Mouse (Mus musculus) adrenal gland, postnatal 36 days (tissue): Measurements from ENCODE around the gene Slc16a8. TPM values are rescaled to one million over a fixed set of nuclear protein-coding genes. Genes with fewer than 3 reads are reported as not detected.
"Not testable (repeated sequence)": the region's sequence is repeated elsewhere in the genome, so short reads cannot be mapped to it uniquely, and the experiment has no call there.

Experiments
- DNase-seq, 2 experiments: peaks; one replicate each; pipeline ENCODE4 v3.0.0; 2021; ENCODE audit warnings: mixed read lengths in 1 of 2
- total RNA-seq, 2 experiments: library from RNA; stranded (reverse); gene quantifications; 2 replicates each; pipeline ENCODE4 v1.2.3; 2021

Slc16a8 gene
- total RNA-seq, 2 experiments from 2014 or later: not detected

DNA sequence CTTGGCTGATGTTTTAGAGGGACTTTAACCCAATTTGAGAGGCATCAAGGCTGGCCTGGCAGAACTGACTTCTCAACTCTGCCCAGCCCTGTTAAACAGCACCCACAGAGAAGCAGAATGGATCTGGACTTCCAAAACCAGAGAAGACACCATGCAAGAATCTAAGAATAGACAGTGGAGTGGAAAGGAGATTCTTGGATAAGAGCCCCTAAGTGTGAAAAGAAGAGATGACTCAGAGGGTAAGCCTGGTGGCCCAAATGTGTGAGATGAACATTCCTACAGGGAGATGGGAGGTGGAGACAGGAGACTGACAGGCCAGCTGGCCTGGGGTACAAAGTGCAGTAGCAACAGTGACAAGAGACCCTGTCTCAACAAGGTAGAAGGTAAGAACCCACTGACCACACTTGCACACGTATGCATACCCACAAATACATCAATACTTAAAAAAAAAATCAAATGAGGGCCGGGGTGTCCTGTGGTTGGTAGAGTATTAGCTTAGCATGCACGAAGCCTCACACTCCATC, 8.3 kb upstream of the Slc16a8 start:
- no peak for DNase-seq

DNA sequence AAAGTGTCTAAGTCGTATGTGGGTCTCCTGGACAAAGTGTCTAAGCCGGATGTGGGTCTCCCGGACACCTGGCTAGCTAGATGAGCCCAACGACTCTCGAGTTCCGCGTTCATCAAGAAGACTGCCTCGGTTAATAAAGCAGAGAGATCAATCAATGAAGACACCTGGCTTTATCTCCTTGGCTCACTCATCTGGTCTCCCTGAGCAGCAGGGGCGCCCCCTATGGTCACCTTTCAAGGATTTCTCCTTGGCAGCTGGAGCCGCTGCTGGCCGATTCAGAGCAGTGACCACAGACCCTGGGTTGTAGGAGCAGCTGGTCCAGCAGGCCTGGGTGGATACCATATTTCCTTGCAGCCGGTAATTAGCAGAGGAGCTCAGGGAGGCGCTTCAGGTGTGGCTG, 7.8 kb upstream of the Slc16a8 start:
- DNase-seq: peak; percentile 49 to 55

DNA sequence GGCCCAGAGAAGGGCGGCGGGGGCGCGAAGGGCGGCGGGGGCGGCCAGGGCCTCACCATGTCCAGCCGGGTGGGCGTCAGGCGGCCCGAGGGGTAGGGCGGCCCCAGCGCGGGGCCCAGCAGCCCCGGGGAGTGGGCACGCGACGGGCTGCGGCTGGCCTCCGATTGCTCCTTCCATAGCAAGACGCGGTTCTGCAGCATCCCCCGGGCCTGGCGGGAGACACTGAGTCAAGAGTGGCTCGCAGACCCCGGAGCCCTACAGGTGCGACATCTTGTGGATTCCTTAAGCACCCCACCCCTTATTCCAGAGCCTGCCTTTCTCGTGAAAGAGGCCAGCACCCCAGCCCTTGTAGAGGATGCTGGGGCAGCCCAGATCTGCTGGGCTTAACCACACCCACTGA, 7.2 kb upstream of the Slc16a8 start:
- DNase-seq: no peak

DNA sequence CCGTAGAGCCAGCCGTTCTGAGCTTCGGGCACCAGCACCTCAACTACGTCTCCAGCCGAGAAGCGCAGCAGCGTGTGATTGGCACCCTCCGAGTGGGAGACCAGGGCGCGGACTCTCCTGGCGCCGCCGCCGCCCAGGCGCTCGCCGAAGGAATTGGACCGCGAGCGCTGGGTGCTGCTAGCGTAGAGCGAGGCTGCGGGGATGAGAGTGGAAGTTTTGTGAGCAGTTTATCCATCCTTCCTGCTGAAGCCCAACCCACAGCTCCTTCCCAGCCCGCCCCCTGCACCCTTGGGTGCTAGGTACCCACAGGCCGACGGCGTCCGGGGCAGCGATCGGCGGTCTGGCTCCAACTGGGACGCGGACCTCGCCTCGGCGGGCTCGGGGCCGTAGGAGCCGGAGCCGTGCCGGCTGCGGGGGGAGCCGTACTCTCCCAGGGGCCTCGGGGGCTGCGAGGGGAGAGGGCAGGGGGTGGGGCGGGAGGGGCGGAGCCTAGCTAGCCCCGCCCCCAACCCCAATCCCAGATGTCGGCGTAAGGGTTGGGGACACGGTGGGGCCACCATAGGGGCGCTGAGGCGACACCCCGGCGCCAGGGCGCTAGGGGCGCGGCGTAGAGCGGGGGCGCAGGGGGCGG, 6.6 kb upstream of the Slc16a8 start:
- peak; percentile 39 to 57 for DNase-seq

DNA sequence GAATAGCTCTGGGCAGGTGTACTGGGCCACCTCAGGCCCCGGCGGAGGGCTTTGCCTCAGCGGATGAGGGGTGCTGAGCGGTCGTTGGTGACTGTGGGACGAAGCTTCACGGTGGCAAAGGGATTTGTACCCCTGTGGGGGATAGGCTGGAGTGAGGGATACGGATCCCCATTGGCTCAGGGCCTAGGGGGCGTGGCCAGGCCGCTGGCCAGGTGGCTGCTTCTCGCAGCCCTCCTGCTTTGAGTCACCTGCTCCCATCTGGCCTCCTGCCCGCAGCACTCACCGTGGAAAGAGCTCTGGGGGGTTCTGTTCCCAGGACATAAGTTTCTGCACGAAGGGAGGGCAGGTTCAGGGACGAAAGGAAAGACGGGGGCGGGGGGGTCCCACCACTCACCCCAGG, 4.0 kb upstream of the Slc16a8 start:
- DNase-seq: no peak

DNA sequence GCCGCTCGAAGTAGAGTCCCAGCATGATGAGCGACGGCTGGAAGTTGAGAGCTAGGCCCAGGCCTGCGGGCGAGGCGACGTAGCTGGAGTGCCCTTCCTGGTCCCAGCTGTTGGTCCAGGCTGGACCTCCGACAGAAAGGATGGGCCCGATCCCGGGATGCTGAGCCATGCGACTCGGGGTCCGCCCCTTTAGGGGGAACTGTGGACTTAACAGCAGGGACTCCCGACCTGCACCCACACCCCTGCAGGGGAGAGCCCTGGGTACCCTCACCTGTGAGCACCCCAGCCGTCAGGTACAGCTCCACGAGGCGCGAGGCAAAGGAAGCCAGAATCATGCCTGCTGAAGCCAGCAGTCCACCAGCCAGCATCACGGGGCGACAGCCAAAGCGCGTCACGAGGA, 2.0 kb downstream of the Slc16a8 start:
- DNase-seq: no peak

DNA sequence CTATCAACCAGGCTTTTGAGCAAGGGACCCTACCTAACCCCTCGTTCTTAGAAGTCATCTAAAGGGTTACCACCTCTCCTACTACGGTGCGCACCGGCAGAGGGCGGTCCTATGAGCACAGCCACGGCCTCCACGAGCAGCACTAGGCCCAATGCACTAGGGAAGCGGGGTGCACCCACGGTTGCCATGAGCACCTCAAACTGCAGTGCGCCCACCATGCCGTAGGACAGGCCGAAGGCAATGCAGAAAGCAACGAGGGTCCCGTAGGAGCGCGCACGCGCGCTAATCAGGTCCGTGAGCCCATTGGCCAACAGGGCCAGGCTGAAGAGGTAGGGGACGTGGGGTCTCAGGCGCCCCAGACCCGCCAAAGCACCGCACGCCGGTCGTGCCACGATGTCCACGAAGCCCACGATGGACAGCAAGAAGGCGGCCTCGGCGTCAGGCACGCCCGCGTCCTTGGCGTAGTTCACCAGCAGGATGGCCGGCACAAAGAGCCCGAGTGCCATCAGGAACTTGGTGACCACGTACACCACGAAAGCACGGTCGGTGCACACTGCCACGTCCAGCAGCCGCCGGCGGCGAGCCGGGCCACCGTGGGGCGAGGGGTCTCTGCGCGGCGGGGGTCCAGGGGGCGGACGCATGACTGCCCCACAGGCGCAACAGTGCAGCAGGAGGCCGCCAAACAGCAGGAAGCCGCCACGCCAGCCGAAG, 2.6 kb downstream of the Slc16a8 start:
- DNase-seq: peak; percentile 23 to 27

DNA sequence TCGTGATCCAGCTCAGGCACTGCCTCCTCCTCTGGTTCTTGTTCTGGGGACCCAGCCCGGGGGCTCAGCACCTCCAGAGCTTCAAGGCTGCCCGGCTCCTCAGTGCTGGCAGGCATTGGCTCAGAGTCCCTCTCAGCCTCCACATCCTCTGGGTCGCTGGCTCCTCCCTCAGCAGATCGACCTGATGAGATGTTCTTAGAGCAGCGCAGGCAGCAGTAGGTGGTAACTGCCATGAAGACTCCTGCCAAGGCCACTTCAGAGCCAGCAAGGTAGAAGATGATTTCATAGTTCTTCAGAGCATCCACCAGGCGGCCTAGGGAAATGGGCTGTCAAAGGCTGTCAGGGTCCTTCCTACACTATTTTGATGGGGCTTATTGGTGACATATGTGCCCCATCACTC, 3.4 kb downstream of the Slc16a8 start:
- no peak for DNase-seq

DNA sequence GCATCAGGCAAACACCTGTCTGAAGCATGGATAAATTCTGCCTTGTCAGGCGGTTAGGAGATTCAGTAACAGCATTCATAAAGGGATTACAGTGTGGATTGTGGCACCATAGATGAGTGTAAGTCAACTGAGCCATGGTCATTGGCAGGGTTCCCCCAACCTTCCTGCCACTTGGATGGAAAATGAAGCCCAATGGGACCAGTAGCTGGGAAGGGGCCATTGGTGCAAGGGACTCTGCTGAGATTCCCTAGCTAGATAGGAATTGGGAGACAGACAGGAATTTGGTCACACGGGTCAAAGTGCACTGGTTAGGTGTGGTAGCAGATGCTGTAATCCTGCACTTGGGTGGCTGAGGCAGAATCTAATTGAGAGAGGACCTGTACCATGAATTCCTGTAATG, 4.3 kb downstream of the Slc16a8 start:
- DNase-seq: no peak

DNA sequence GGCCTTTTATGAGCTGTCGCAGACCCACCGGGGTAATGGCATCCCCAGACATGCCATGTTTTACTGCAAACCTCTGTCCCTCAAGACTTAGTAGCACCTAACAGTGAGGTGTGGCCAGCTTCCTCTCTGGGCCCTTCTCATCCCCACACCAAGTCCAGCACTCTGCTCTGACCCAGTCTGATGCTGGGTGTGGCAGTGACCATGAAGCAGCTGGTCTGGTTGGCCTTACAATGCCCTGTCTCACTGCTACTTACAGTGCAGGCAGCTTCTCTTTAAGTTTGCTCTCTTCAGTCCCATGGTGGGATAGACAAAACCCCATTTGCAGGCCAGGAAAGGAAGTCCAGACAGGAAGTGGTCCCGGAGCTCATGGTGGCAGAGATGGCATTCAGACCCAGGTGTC, 9.2 kb downstream of the Slc16a8 start:
- no peak for DNase-seq

DNA sequence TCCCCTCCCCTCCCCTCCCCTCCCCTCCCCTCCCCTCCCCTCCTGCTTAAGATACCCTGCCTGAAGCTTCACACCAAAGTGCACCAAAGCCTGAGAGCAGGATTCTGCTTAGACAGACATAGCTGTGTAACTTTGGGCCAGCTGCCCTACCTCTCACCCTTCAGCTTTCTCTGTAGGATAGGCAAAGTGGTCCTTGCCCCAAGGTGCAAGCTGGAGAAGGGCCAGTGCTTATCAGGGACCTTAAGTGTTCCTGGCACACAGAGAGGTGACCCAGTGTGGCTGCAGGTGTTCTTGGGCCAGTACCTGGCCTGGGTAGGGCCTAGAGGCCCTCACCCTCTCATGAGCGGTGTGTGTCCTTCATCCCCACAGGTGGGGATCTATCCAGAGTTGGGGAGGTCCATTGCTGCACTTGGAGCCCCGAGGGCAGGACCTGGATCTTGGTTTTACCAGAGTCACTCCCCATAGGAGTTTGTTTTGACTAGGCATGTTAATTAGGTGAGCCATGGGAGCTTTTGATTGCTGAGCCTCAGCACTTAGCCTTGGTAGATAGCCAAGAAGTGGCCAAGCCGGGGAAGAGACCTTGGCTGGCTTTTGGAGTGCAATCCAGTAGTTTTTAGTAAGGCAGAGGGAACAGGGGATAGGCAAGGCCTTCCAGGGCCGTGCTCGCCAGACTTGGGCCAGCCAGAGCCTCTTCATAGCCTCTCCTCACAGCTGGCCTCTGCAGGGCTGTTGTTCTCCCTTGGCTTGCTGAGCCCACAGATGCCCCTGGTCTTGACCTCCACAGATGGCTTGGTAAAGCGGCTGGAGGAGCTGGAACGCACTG, 10.3 kb downstream of the Slc16a8 start:
- DNase-seq: peak; percentile 69 to 70

DNA sequence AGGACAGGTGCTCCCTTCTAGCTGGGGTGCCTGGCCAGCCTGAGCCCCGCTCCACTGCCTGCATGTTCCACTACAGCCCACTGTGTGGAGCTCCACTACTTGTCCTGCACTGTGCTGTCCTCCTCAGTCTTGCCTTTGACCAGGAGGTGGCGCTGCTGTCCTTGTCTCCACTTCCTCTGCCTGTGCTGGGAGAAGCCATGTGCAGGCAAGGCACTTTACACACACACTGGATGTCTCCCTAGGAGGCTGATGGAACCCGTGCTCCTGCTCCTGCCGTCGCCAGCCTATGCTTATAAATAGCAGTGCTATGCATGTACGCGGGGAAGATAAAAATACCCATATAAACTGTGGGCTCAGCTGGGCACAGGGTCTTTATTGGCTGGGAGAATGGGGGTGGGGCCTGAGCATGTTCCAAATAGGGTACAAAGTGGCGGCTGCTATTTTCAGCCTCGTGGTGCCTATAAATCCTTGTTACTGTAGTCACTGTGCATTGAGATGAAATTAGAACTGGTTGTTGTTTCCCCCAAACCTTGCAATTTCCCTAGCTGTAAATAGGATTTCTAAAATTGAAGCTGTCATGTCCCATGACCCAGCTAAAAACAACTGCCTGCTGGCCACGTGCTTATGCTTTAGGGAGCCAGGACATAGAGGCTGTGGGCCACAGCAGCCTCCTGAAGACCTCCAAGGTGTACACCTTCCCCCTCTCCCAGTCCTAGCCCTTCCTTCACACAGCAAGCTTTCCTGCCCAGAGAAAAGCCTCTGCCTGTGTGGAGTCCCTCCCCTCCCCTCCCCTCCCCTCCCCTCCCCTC, 11.1 kb downstream of the Slc16a8 start:
- DNase-seq: peak; percentile 95

DNA sequence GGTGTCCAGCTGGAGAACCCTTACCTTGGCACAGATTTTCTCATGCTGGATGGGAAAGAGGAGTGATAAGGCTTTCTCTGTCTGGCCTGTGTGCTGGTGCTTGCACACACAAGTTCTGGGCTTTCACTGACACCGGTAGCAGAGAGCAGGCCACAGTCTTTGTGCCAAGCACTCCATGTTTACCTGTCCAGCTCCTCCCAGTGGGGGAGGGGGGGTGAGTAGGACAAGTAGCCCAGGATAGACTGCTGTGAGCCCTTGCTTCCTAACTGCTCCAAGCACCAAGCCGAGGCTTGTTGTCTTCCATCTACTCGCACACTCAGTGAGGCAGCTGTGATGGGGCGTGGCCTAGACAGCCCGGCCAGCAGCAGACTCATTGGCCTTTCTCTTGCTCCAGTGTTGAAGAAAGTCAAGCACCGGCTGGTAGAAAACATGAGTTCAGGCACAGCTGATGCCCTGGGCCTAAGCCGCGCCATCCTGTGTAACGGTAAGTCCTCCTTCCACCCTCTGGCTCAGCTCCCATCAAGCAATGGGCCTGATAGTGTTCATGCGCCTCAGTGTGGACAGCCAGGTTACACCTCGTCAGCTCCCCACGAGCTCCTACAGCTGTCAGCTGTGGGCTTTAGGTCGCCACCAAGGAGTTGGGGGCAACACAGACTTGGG, 11.9 kb downstream of the Slc16a8 start:
- DNase-seq: no peak

DNA sequence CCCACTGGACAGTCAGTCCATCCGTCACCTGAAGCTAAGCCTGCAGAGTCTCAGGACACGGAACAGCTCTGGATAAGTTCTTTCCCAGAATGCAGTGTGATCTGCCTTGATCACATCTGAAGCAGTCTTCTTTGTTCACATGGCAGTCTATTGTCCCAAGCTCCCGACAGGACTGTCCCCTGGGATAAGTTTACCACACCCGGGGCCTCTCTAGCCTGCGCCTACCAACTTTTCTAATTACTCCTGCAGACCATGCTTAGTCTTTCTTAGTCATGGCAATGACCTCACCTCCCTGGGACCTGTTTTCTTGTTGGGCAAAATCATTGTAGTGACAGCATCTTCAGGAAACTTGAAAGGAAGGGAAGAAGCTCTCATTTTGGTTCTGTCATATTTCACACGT, 16.5 kb downstream of the Slc16a8 start:
- no peak for DNase-seq

DNA sequence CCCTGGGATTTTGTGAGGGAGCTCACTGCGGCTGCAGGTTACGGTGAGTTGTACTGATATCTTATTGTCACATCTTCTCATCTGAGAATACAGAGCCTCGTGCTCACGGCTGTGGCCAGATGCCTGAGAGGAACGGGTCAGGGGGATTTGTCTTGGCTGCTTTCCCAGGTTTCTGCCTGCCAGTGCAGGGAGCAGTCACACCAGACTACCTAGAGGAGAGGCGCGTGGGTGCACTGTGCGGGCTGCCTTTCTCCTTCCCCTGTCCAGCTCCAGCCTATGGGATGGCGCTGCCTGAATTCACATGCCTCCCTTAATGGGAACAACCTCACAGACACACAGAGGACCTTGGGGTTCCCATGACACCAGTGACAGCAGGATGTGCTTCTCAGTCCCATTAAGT, 19.3 kb downstream of the Slc16a8 start:
- no peak for DNase-seq

DNA sequence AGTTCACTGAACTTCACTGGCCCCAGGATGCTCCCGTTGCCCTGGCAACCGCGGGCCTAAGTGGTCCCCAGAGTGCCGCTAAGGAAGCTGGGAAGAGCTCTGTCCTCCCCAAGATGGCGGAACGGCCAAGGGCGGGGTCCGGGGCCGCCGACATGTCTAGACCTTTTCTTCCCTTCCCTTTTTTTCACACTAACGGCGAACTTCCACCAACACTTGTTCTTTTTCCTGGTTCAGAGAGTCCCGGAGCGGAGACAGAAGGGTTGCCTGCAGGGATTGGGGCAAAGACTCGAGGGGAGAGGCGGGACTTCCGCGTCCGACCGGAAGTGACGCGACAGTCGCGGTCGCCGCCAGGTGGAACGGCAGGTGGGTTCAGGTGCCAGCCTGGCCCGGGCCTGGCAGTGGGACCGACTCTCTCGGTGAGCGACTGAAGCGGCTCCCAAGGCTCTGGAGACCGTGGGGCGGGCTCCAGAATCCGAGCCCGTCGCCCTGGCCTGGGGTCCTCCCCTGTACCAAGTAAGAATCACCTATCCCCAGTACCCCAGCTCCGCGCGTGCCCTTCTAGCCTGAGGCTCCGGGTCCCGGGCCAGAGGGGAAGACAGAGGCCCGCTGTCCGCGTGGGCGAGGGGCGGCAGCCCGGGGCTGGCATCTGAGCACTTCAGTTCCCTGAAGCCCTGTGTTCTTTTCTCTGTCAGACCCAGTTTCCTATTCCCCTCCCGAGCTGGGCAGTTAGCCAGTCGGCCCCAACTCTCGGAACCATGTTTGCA, 25.3 kb downstream of the Slc16a8 start, which contains the start of the genes Pick1 and Gm49486:
Gene Pick1, plus strand, starts transcription at position 116 of the 764 bp plus-strand sequence.
Gene Gm49486, plus strand, starts transcription at position 334 of the 764 bp plus-strand sequence.
- DNase-seq: peak; percentile 85 to 90

DNA sequence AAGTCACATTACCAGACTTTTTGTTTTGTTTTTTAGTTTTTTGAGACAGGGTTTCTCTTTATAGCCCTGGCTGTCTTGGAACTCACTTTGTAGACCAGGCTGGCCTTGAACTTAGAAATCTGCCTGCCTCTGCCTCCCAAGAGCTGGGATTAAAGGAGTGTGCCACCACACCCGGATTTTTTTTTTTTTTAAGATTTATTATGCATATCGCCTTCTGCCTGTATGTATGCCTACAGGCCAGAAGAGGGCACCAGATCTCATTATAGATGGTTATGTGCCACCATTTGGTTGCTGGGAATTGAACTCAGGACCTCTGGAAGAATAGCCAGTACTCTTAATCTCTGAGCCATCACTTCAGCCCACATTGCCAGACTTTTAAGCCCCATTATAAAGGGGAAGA, 28.8 kb downstream of the Slc16a8 start:
- not testable (repeated sequence) for DNase-seq

DNA sequence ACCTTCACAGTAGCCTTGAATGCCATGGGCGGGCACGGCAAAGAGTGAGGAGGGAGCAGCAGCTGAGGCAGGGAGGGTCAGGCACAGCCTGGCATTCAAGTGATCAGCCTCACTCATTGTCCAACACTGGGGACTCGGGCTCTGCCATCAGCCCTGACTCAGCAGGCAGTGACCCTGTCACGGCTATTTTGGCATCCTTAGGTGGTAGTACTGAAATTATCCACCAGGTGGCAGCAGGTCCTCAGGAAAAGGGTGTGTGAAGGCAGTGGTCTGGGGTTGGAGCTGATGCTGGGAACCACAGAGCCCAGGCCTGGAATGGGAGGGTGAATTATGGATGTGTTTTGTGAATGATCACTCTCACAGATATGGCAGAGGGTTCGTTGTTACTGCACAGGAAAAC, 29.9 kb downstream of the Slc16a8 start:
- DNase-seq: peak; percentile 89 to 90

DNA sequence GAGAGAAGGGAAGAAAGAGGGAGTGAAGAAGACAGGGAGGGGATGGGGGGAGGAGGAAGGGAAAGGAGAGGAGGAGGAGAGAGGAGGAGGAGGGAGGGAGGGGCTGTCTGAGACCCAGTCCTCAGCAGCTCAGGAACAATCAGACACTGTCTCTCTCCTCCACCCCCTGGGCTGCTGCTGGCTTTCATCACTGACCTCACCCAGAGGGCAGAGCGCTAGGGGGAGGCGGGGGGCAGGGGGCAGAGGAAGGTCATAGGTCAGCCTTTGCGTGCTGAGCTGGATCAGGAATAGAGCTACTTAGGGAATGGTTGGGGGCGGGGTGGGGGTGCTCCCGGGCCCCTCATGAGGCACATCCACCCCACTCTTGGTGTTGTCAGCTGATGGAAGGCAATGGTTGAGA, 30.9 kb downstream of the Slc16a8 start:
- DNase-seq: no peak

DNA sequence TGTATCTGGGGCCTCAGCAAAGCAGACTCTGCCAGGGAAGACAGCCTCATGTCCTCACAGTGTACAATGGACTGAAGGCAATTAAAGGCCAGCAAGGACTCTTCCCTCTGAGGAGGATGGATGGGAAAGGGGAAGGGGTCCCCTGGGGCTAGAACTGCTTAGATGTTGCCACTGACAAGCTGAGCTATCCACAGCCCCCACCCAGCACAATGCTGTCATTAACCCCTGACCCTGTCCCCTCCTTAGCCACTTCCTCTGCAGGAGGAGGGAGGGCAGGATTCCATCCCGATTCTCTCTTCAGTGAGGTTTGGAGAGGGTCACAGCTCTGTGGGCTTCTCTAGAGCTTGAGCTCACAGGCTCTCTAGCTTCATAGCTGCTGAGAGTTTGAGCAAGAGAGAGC, 35.0 kb downstream of the Slc16a8 start:
- no peak for DNase-seq

DNA sequence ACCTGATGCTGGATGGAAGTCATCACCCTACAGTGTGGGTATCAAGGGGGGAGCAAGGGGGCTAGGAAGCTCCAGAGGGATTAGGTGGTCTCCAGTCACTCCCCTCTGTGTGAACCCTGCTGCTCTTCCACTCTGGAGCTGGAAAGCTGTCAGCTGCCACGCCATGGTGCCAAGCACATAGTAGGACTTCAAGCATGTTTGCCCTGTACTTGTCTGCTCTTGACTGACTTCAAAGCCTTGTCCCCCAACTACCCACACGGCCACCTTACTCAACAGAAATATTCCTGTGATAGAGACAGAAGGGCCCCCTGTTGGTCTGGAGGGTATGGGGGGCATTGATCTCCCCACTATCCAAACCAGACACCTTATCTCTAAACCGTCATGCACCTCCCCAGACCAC, 38.4 kb downstream of the Slc16a8 start:
- no peak for DNase-seq
